Mouse (Mus musculus) stomach, postnatal 0 days (tissue): Measurements from ENCODE around the gene Olfr299. TPM values are rescaled to one million over a fixed set of nuclear protein-coding genes. Genes with fewer than 3 reads are reported as not detected.

Source experiments
- ATAC-seq: fragments of 200-750 bp; cut with Nextera tagmentation; 2 replicates; pipeline ENCODE4 v1.8.0; 2017; ENCODE audit not compliant: low FRiP score, low TSS enrichment
- DNase-seq: peaks from one replicate; pipeline ENCODE4 v3.0.0-alpha.2; 2016; ENCODE audit warnings: low spot score
- H3K27ac ChIP-seq: fragments of 300-500 bp; sonication (generic); replicated peaks from 2 replicates; pipeline ENCODE4 v1.5.1; 2014; ENCODE audit warnings: mild to moderate bottlenecking, control low read depth
- H3K27me3 ChIP-seq: fragments of 300-500 bp; sonication (generic); 2 replicates; pipeline ENCODE4 v1.6.1; 2014; ENCODE audit warnings: low read length; ENCODE audit not compliant: control insufficient read depth, insufficient read depth
- H3K36me3 ChIP-seq: fragments of 300-500 bp; sonication (generic); 2 replicates; pipeline ENCODE4 v1.6.1; 2014; ENCODE audit warnings: low read length, mixed read lengths; ENCODE audit not compliant: control insufficient read depth, insufficient read depth
- H3K4me1 ChIP-seq: fragments of 300-500 bp; sonication (generic); replicated peaks from 2 replicates; pipeline ENCODE4 v1.6.1; 2014; ENCODE audit warnings: antibody characterized with exemption; ENCODE audit not compliant: control insufficient read depth, insufficient read depth
- H3K4me2 ChIP-seq: fragments of 300-500 bp; sonication (generic); replicated peaks from 2 replicates; pipeline ENCODE4 v1.6.1; 2014; ENCODE audit warnings: low read depth, mild to moderate bottlenecking, control low read depth, moderate library complexity
- H3K4me3 ChIP-seq: fragments of 300-500 bp; sonication (generic); 2 replicates; pipeline ENCODE4 v1.5.1; 2014; ENCODE audit warnings: low read depth, low read length, control low read depth
- H3K9ac ChIP-seq: fragments of 300-500 bp; sonication (generic); 2 replicates; pipeline ENCODE4 v1.6.1; 2014; ENCODE audit warnings: mild to moderate bottlenecking, low read length, control low read depth, mixed read lengths
- H3K9me3 ChIP-seq: fragments of 300-500 bp; sonication (generic); 2 replicates; pipeline ENCODE4 v1.6.1; 2016; ENCODE audit warnings: low read length; ENCODE audit not compliant: control insufficient read depth
- CTCF ChIP-seq: IDR thresholded peaks from 2 replicates; pipeline ENCODE4 v1.5.1; 2016; ENCODE audit warnings: antibody characterized with exemption, low read depth, mild to moderate bottlenecking, moderate library complexity
- EP300 ChIP-seq: optimal IDR thresholded peaks from 2 replicates; pipeline ENCODE3; 2016; ENCODE audit warnings: antibody characterized with exemption
- WGBS: fragments of 180-500 bp; shearing (Covaris S2); extraction: QIAGEN DNeasy Blood & Tissue Kit; methylation state at CpG from one replicate; pipeline ENCODE4 v1.1.7; 2014; 5-methylcytosine and 5-hydroxymethylcytosine counted together
- polyA plus RNA-seq: library from polyadenylated mRNA; unstranded; fragments of >200 nt; fragmentation: Nextera tagmentation; extraction: Ambion mirVana; gene quantifications from 2 replicates; pipeline ENCODE4 v1.2.1, GENCODE M21; 2015

Olfr299 gene
- not detected in 2 replicates for polyA plus RNA-seq

- Histone ChIP-seq H3K27me3 (no peaks in the 10 kb centered on the region), H3K4me2 (no peak within 1 kb of the TSS), H3K4me1 (no peaks in the 10 kb centered on the region), H3K9me3 (no peaks in the 10 kb centered on the region), H3K9ac (no peak within 1 kb of the TSS), H3K4me3 (no peak within 1 kb of the TSS), H3K36me3 (no peaks in the 10 kb centered on the region), H3K27ac (no peak within 1 kb of the TSS)
- ATAC-seq, result no peak
- DNase-seq, result no peak
- 78% methylated on average over 1 of the region's 1 CpGs for WGBS
- TF ChIP-seq EP300, result no peak
Measured at GRCm38 (mm10) chr7:86459621-86460020, at the start of gene Olfr299. Olfr299 (plus strand) TSS chr7:86459921.

DNA sequence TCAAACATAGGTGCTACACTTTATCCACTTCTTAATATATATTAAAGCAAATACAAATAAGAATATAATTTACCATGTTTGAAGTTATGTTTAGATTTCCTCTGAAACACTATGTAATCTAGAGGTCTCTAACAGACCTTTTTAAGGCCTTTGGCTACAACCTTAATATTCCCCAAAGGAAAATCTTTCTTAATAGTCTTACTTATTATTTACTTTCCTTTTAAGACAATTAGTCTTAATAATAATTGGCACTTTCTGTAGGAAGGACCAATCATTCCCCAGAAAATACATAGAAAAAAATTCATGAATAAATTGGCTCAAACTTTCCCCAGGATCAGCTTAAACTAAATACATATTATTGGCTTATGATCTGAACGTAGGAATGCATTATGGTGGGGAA, 32.7 kb downstream of the Olfr299 start, which contains the start of gene Olfr298:
Gene Olfr298, minus strand, starts transcription at position 101 of the 400 bp plus-strand sequence.
- no peaks in the 10 kb centered on the region; the same call in 1 of the 2 replicates for H3K9me3 ChIP-seq
- no peak within 1 kb of the TSS for H3K4me3 ChIP-seq
- no peak within 1 kb of the TSS for H3K4me2 ChIP-seq
- H3K27ac ChIP-seq, result no peak within 1 kb of the TSS
- ATAC-seq, result no peak
- H3K36me3 ChIP-seq, result no peaks in the 10 kb centered on the region
- no peak within 1 kb of the TSS for H3K9ac ChIP-seq
- TF ChIP-seq CTCF (no peak), EP300 (no peak)
- no peak for DNase-seq
- no peaks in the 10 kb centered on the region for H3K27me3 ChIP-seq
- WGBS, result 78% methylated on average over 1 of the region's 1 CpGs
- no peaks in the 10 kb centered on the region for H3K4me1 ChIP-seq

Other genes starting within 250 kb of the Olfr299 start
- 0.02 TPM in 1 of 2 replicates, not detected in the other for gene Vmn2r76, start 213.6 kb upstream of the Olfr299 start, polyA plus RNA-seq
- gene Olfr310, start 182.7 kb upstream of the Olfr299 start, polyA plus RNA-seq, result not detected in 2 replicates
- gene Olfr309, start 146.2 kb upstream of the Olfr299 start, polyA plus RNA-seq, result not detected in 2 replicates
- 0.06 TPM in 1 of 2 replicates, not detected in the other for gene Olfr308, start 134.3 kb upstream of the Olfr299 start, polyA plus RNA-seq
- gene Olfr307, start 122.3 kb upstream of the Olfr299 start, polyA plus RNA-seq, result 0.02 TPM in 1 of 2 replicates, not detected in the other
- not detected in 2 replicates for gene Olfr305, start 93.0 kb upstream of the Olfr299 start, polyA plus RNA-seq
- not detected in 2 replicates for gene Olfr304, start 73.3 kb upstream of the Olfr299 start, polyA plus RNA-seq
- not detected in 2 replicates for gene Olfr303, start 62.1 kb upstream of the Olfr299 start, polyA plus RNA-seq
- gene Olfr301, start 56.1 kb upstream of the Olfr299 start, polyA plus RNA-seq, result not detected in 2 replicates
- not detected in 2 replicates for gene Olfr298, start 32.6 kb downstream of the Olfr299 start, polyA plus RNA-seq
- not detected in 2 replicates for gene Olfr297, start 60.0 kb downstream of the Olfr299 start, polyA plus RNA-seq
- gene Olfr295, start 123.9 kb downstream of the Olfr299 start, polyA plus RNA-seq, result not detected in 2 replicates
- not detected in 2 replicates for gene Olfr294, start 156.7 kb downstream of the Olfr299 start, polyA plus RNA-seq
- not detected in 2 replicates for gene Olfr293, start 189.1 kb downstream of the Olfr299 start, polyA plus RNA-seq
- not detected in 2 replicates for gene Olfr292, start 228.4 kb downstream of the Olfr299 start, polyA plus RNA-seq